Mouse (Mus musculus) v-Abl transformed pro-B cells (cell line): ENCODE measurements around the gene D630045J12Rik.

ENCODE experiments used
- in situ Hi-C, 2 experiments: fragments of 400-800 bp; cut with MboI; formaldehyde crosslinking; loops; one replicate each; pipeline ENCODE4 v1.15.1; 2025; ENCODE audit not compliant: unreplicated experiment in 2 of 2

D630045J12Rik gene

DNA sequence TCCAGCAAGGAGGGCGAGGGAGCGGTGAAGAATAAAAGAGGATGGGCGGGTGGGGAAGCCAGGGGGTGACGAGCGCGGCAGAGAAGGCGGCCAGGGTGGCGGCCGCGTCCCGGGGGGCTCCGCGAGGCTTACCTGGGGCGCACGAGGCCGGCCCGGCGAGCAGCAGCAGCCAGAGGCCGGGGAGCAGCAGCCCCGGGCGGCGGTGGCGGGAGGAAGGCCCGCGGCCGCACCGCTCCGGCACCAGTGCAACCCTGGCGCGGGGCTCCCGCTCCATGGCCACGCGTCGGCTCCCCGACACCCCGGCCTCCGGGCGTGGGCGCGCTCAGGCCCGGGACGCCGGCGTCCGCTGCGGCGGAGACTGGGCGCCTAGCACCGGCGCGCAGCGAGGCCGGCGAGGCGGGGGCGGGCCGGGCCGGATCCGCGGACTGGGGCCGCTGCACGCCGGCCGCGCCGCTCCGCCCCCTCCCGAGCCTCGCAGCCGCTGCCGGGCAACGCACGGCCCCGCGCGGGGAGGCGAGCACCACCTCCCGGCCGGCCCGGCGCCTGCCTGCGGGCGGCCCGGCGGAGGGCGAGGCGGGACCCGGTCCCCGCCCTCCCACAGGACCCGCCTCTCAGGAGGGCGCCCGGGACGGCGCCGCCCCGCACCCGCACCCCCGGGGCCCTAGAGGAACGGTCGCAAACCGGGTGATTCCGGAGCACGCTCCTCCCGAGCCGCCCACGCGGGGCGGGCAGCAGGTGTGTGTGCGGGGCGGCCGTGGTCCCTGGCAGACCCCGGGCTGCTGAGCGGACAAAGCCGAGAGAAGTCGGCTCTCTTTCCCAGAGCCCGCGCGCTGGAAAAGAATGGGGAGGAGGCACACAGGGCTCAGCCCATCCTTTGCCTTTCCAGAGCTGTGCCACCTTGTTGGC lies at the start of gene D630045J12Rik:
D630045J12Rik (minus strand) TSS at position 274 of the 906 bp plus-strand sequence.
- in situ Hi-C loops, result loop anchor here in 1 of 2 experiments (5.0 kb wide), 1 partner anchor 92 kb away; no protein-coding TSS in a partner anchor

DNA sequence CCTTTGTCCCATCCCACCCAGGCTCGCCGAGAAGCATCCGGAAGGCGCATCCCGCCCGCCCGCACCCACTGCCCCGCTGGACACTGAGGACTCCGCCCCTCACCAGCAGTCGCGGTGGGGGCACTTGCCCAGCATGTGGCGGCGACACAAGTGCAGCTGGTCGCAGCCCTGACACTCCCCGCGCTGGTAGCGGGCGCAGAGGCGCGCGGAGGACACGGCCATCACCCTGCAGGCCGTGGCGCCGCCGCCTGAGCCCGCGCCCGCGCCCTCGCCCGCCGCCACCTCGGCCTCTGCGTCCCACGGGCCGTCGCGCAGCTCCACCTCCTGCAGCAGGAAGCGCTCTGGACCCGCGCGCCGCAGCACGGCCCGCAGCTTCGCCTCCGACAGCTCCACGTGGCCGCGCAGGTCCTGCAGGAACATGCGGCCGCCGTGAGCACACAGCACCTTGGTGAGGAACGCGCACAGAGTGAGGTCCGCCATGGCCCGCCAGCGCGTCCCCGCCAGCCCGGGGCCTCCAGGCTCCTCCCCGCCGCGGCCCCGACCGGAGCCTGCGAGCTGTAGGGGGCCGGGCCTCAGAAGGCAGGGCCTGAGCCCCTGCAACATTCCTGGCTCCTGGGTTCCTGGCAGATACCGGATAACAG lies 45.1 kb upstream of the D630045J12Rik start, which contains the start of gene Zc3hav1l:
Zc3hav1l (minus strand) TSS at position 499 of the 641 bp plus-strand sequence.
- in situ Hi-C loops, result no loop called here

DNA sequence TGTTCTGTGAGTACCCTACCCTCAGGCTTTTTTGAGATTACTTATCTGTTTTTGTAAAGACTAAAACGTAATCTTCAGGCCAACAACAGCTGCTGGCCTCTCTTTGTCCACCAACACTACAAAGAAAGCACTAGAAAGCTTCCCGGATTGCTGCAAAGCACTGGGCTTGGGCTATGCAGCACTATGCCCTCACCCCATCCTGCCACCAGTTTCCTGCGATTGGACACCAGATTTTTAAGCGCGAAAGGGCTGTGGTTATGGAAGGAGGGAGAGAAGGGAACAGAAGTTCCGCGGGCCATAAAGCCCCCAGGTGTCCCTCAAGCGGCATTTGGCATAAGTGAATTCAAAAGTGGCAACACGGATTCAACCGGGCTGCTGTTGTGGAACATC lies 44.4 kb upstream of the D630045J12Rik start:
- in situ Hi-C loops, result no loop called here

DNA sequence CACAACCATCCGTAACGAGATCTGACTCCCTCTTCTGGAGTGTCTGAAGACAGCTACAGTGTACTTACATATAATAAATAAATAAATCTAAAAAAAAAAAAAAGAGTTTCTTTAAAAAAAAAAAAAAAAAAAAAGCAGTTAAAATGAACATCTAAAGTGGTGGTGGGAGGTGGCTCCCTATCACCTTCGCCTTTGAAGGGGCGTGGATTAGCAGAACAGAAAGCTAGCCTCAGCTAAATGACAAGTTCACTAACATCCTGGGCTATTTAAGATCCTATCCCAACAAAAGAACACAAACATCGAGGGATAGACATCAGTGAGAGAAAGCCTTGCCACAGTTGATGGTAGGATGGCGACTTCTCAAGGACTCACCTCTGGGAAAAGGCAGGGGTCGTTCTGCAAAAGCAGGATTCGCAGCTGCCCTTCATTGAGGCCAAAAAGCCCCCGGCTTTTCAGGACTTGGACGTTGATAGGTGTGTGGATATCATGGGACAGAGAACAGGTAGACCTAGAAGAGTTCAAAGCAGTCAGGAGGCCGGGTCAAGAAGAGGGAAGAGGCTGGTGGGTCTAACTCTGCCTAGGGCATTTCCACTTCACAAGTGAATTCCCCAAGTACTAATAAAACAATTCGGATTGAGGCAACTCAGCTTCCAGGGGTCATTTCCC lies 43.9 kb upstream of the D630045J12Rik start:
- in situ Hi-C loops, result no loop called here

DNA sequence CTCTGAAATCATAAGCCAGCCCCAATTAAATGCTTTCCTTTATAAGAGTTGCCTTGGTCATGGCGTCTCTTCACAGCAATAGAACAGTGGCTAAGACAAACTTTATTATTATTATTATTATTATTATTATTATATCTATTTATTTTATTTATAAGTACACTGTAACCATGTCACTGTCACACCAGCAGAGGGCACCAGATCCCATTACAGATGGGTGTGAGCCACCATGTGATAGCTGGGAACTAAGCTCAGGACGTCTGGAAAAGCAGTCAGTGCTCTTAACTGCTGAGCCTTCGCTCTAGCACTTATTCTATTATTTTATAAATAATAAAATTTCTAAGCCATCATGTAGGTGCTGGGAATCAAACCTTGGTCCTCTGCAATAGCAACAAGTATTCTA lies 39.9 kb upstream of the D630045J12Rik start:
- in situ Hi-C loops, result no loop called here

DNA sequence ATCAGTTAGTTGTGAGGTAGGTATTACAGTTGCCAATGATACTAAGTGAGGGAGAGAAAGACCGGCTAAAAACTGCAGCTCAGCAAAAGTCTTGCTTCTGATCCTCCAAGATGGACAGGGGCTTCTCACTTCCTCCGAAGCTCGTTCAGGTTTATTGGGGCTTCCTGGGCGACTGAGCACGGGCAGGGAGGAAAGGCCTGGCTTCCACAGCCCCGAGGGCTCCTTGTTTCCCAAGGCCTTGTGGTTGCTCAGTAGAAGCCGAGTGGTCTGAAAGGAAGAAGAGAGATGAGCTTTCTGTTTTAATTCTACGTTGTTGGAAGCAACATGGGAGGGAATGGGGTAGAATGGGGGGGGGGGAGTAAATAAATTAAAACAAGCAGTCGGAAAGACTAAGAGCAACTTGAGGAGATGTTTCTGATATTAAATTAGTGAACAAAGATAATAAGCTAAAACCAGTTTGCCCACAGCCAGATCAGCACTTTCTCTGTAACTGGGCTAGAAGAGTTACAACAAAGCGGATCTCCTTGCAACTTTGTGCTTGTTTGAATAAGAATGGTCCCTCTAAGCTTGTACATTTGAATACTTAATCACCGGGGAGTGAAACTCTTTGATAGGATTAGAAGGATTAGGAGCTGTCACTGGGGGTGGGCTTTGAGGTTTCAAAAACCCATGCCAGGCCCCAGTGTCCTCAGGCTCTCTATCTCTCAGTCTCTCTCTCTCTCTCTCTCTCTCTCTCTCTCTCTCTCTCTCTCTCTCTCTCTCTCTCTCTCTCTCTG lies 39.2 kb upstream of the D630045J12Rik start:
- in situ Hi-C loops, result no loop called here

DNA sequence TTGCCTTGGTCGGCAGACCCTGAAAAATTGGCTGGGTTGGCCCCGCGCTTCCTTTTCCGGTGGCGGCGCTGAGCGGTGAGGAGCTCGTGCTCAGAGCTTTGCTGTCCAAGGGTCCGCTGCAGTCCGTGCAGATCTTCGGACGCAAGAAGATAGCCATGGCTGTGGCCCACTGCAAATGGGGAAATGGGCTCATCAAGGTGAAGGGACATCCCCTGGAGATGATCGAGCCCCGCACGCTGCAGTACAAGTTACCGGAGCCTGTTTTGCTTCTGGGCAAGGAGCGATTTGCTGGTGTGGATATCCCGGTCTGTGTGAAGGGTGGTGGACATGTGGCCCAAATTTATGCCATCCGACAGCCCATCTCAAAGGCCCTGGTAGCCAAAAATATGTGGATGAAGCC lies 30.6 kb upstream of the D630045J12Rik start:
- in situ Hi-C loops, result no loop called here

DNA sequence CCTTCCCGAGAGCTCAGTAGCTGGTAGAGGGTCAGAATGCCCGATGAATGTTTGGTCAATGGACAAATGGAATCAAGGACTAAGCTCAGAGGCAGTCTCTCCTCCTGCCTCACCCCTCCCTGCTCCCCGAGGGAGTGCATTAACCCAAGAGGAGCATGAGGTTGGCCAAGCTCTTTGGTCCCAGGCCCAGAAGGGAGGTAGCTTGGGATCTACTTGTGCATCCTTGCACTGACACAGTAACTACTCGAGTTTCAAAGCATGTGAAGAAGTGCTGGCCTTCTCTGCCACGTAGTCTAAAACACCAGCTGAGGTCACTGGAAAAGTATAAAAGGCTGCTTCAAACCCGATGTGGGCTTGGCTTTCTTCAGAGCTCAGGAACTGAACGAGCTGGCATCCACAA lies 10.7 kb upstream of the D630045J12Rik start:
- in situ Hi-C loops, result no loop called here

DNA sequence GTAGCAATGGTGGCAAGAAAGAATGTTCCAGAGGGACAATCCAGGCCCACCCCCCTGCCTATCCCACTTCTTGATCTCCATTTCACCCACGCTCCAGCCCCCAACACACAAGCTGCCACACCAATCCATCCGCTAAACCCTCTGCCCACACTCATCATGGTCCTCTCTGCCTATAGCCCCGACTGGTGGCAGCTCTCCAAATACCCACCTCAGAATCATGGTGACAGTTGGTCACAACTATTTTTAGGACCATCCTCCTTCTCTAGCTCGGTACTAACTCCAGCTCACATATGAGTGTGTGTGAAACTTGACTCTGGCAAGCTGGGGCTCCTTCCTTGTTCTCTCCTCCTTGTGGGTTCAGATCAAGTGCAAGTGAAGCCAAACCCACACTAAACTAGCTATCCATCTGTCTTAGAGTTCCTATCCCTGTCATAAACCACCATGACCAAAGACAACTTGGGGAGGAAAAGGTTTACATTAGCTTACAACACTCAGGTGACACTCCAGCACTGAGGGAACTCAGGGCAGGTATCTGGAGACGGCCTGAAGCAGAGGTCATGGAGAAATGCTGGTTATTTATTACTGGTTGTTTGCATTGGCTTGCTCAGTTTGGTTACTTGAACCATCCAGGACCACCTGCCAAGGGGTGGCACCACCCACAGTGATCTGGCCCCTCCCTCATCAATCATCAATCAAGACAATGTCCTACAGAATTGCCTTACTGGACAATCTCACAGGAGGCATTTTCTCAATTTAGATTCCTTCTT lies 9.8 kb upstream of the D630045J12Rik start:
- in situ Hi-C loops, result no loop called here

DNA sequence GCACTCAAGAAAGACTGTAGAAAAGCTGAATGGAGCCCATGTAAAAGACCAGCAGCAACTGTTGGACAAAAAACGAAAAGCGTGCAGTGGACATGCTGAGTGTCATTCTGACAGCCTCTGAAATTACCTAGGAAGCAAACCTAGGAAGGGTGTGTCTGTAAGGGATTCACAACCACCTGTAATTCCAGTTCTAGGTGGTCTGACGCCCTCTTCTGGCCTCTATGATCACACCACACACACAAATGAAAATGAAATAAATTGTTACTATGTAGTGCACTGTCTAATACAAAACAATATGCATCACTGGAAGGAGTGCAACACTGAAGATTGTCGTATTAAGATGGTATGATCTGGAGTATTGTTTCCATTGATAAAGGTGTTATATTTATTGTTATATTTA lies 8.1 kb upstream of the D630045J12Rik start:
- in situ Hi-C loops, result no loop called here

DNA sequence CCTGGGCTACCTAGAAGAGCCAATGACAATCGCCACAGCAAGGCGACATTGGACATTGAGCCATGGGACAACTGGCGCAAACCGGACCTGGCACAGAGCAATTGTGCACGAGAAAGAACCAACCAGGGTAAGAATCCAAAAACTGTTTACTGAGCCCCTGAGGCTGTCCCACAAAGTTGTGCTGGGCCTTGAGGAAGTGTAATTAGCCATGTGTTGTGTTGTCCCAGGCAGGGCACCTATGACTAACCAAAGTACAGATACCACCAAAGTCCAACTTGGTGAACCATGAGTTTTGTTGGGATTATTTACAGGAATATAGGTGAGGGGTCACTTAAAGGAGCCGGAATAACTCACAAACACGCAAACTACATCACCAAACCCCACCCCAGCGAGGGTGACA lies 3.7 kb upstream of the D630045J12Rik start:
- in situ Hi-C loops, result no loop called here

DNA sequence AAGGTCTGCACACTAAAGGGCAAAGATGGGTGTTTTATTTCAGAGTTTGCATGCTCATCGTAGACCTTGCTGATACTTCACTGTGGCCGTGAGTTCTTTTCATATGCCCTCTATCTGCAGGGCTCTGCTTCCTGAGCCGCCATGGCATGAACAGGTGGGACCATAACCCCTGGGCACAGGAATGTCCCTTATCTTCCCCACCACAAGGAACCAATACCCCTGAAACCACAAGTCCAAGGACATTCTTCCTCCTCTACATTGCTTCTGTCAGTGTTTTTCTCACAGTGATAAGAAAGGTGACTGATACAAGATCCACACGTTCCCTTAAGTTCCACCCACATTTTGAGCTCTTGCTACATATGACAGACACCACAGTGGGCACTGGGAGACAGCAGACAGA lies 3.0 kb upstream of the D630045J12Rik start:
- in situ Hi-C loops, result no loop called here

DNA sequence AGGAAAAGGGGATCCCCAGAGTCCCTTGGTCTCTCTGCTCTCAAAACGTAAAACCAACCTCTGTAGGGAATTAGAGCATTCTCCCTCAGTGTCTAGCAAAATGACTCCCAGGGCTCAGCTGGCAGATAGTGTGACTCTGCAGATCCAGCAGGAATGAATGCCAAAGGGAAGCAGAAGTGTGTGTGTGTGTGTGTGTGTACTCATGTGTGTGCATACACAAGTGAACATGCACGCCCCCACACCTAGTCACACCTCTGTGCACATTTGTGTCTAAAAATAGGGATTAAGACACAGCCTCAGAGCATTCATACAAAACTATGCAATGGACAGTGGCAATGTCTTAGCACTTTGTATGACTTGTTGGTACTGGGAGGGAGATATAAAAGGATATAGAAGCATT lies 2.0 kb upstream of the D630045J12Rik start:
- in situ Hi-C loops, result no loop called here

DNA sequence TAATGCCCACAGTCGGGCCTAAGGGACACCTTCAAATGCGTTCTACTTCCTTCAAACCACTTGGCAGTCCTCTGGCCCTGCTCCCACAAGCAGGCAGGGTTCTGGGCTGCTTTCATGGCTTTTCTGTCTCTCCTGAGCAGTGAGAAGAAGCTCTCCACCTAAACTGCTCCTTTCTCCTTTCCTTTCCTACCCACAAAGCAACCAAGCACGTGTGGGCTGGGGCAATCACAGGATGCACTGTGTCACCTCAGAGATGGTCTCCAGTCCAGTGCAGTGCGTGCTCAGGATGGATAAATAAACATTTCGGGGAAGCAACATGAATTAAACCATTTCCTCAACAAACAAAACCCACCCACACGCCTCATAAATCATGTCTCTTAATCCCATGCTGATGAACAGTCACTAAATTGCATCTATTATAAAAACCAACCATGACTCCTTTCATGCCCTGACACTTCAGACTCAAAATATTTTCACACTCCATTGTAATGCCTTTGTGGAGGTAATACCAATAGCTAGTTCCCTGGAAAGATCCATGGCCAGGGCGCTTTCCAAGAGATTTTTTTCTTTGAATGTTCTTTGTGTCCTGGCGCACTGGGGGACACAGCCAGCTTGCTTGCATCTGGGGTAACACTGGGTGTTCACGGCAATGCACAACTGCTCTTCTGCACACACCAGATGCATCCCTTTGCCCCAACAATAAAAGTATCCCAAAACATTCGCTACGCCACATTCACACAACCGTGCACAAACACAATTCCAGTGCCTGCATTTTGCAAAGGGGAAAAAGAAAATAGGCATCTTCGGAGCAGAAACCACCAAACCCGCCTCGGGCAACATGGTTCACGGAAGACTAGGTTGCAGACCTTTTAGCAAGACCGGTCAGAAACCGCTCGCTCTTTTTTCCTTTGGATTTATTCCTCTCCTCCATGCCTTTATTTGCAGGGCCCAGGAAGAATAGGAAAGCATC lies 758 bp downstream of the D630045J12Rik start:
- in situ Hi-C loops, result loop anchor here in 1 of 2 experiments (5.0 kb wide), 1 partner anchor 91 kb away; no protein-coding TSS in a partner anchor

DNA sequence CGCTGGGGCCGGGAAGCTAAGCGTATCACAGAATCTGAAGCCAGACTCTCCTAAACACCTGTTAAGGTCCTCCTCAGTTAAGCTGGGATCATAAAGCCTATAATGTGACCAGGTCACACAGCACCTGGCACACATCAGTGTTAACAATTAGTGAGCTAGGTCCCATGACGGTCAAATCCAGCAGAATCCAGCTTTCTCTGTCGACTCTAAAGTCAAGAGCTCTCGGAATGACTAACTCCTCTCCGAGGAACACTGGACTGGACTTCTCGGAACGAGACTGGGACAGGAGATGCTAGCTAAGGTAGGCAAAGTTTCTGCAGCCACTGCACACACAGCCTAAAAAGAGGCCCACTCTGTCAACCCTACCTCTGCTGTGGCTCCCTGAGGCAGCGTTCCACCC lies 1.7 kb downstream of the D630045J12Rik start:
- in situ Hi-C loops, result loop anchor here in 1 of 2 experiments (5.0 kb wide), 1 partner anchor 90 kb away; no protein-coding TSS in a partner anchor

DNA sequence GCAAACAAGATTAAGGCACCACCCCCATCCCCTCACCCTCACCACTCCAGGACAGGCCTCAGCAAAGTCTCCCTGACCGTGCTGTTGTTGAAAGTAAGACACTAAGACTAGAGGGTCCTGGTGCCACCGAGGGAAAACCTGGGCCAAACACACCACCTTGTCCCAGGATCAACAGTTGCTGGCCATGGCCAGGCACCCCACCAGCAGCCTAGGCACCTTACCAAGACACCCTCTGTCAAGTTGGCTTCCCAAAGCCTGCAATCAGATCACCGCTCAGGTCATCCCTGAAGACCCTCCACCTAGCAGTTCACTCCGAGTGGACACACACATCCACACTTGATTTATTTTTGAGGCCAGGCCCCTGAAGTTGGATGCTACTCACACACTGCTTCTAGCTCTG lies 2.3 kb downstream of the D630045J12Rik start:
- in situ Hi-C loops, result loop anchor here in 1 of 2 experiments (5.0 kb wide), 1 partner anchor 89 kb away; no protein-coding TSS in a partner anchor

DNA sequence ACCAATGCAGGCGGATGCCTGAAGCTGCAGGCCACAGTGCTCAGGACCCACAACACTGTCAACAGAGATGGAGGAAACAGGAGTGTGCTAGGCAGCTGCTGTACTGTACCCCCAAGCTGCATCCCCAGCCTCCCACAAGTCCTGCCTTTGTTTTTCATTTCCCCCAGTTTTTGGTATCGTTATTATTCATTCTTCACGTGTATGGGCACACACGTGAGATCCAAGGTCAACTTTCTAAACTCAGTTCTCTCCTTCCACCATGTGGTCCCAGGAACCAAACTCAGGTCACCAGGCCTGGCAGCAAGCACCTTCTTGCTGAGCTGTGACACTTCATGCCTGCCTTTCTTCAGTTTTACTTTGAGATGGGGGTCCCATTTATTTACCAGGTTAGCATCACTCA lies 6.4 kb downstream of the D630045J12Rik start:
- in situ Hi-C loops, result loop anchor here in 1 of 2 experiments (5.0 kb wide), 1 partner anchor 80 kb away; no protein-coding TSS in a partner anchor

DNA sequence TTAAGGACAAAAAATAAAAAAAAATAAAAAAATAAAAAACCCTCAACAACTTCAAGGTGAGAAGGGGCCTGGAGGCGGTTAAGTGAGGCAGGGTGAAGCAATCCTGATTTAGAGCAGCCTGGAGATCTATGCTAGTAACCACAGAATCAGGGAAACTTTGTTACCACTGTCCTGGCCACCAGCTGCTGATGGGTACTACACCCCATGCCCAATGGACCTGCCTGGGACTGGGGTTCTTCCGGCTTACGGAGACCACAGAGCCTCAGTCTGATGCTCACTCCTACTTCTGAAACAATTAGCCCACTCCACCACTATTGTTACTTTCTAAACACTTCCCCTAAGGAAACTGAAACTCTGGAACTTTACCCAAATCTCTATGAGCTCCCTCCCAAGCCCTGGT lies 9.0 kb downstream of the D630045J12Rik start:
- in situ Hi-C loops, result loop anchor here in 1 of 2 experiments (5.0 kb wide), 1 partner anchor 78 kb away; no protein-coding TSS in a partner anchor
